Mouse (Mus musculus): Measurements from ENCODE around the gene Gm20929.
"Not testable (repeated sequence)": the region's sequence is repeated elsewhere in the genome, so short reads cannot be mapped to it uniquely, and the experiment has no call there.

The Gm20929 gene

DNA sequence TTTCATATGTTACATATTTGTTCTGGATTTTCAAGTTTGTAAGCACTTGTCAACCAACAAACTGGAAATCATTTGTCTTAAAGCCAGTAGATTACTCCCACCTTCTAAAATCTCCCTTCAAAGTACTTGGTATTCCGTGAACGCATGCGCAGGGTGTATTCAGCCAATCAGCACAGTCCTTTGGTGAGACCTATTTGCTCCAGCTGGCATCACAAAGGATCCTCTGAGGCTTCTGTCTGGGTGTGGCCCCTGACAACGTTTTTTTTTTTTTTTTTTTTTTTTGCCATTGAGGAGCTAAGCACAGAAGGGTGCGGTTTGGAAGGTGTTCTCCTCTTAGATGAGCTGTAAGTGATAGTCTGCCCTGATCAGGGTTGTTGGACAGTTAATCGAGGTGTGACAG, at the start of gene Gm20929:
Gene Gm20929 (plus strand): TSS at position 301 of the 400 bp plus-strand sequence.
- not testable (repeated sequence) for DNase-seq (ENCODE audit: low read depth in 1 of 2, low spot score in 2 of 2)
